ENCODE assay signal across 32 mouse cellular contexts in the genomic region with DNA sequence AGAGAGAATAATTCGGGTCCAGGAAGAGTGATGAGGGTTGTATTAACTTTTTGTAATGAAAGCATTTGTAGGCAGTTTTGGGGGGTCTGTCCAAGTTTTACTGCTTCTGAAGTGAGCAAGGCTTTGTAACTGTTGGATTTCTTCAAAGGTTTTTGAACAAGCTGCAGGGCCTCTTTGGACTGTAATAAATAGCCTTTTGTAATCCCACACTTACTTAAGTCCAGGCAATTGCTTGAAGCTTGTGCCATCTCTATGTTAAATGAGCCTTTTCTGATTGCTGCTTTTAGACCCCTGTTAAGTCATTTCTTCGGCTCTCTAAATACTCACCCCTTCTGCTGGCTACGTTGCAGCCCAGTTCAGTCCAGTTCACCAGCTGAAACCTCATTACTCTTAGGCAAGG.
DNase-seq lines count a peak whose midpoint lies in the region; ATAC-seq and TF ChIP-seq lines count a peak whose summit lies in the region.
"Had no signal": no experiment of that assay in that cellular context is flagged by ENCODE, and none has a peak within 500 bp of the region (broad histone marks: within the 10 kb centered on the region; RNA-seq: fewer than 3 reads in every experiment).

No protein-coding gene starts in this region.

- H3K27me3 ChIP-seq in kidney, postnatal 0 days (ENCODE audit: insufficient read depth, low read length), result no peaks in the 10 kb centered on the region
- H3K27me3 ChIP-seq in midbrain, embryonic 14.5 days (ENCODE audit: control insufficient read depth, insufficient read depth, low read length), result no peaks in the 10 kb centered on the region
- no peaks in the 10 kb centered on the region for H3K27me3 ChIP-seq in midbrain, embryonic 10.5 days (ENCODE audit: low read depth, poor library complexity, severe bottlenecking)
- H3K27me3 ChIP-seq in hindbrain, embryonic 10.5 days (ENCODE audit: insufficient read depth, poor library complexity, severe bottlenecking), result no peaks in the 10 kb centered on the region
- H3K27me3 ChIP-seq: CH12.LX; forebrain, embryonic 13.5 days; heart, embryonic 12.5 days; heart, embryonic 15.5 days had no signal

- no peaks in the 10 kb centered on the region for H3K4me1 ChIP-seq in kidney, postnatal 0 days (replicated peaks; ENCODE audit: insufficient read depth, low read length)
- no peaks in the 10 kb centered on the region for H3K4me1 ChIP-seq in midbrain, embryonic 14.5 days (ENCODE audit: control insufficient read depth, insufficient read depth, low read length)
- H3K4me1 ChIP-seq in midbrain, embryonic 10.5 days, result no peaks in the 10 kb centered on the region
- H3K4me1 ChIP-seq in hindbrain, embryonic 10.5 days (replicated peaks), result no peaks in the 10 kb centered on the region
- H3K4me1 ChIP-seq: heart, embryonic 12.5 days; heart, embryonic 15.5 days had no signal

- H3K36me3 ChIP-seq in kidney, postnatal 0 days (ENCODE audit: insufficient read depth, low read length), result no peaks in the 10 kb centered on the region
- H3K36me3 ChIP-seq in midbrain, embryonic 14.5 days (ENCODE audit: control insufficient read depth, insufficient read depth, low read length), result no peaks in the 10 kb centered on the region
- H3K36me3 ChIP-seq in midbrain, embryonic 10.5 days, result no peaks in the 10 kb centered on the region
- H3K36me3 ChIP-seq in hindbrain, embryonic 10.5 days, result no peaks in the 10 kb centered on the region
- H3K36me3 ChIP-seq: embryonic facial prominence, embryonic 13.5 days; G1E; heart, embryonic 12.5 days; heart, embryonic 15.5 days had no signal

- TF ChIP-seq CTCF in kidney, postnatal 0 days (IDR thresholded peaks at IDR 0.05; ENCODE audit: low read depth), result no peak

- H3K4me3 ChIP-seq in kidney, postnatal 0 days (replicated peaks; ENCODE audit: low read depth, low read length), result no peak overlapping the region
- H3K4me3 ChIP-seq in midbrain, embryonic 14.5 days (replicated peaks; ENCODE audit: low read depth, low read length), result no peak overlapping the region
- H3K4me3 ChIP-seq in midbrain, embryonic 10.5 days, result no peak overlapping the region
- no peak overlapping the region for H3K4me3 ChIP-seq in hindbrain, embryonic 10.5 days
- H3K4me3 ChIP-seq: embryonic facial prominence, embryonic 13.5 days; erythroblast, embryonic 14.5 days; forebrain, embryonic 13.5 days; heart, embryonic 12.5 days; heart, embryonic 15.5 days had no signal

- H3K9me3 ChIP-seq in kidney, postnatal 0 days (replicated peaks; ENCODE audit: low read length), result no peaks in the 10 kb centered on the region
- H3K9me3 ChIP-seq in midbrain, embryonic 14.5 days (ENCODE audit: control insufficient read depth, low read length), result no peaks in the 10 kb centered on the region
- no peaks in the 10 kb centered on the region for H3K9me3 ChIP-seq in midbrain, embryonic 10.5 days (replicated peaks)
- H3K9me3 ChIP-seq in hindbrain, embryonic 10.5 days, result no peaks in the 10 kb centered on the region
- H3K9me3 ChIP-seq: embryonic facial prominence, embryonic 13.5 days; forebrain, embryonic 13.5 days; heart, embryonic 12.5 days; heart, embryonic 15.5 days had no signal

- no peak for ATAC-seq in kidney, postnatal 0 days (replicated peaks; ENCODE audit: low FRiP score, low read depth)
- ATAC-seq in midbrain, embryonic 14.5 days (ENCODE audit: low FRiP score, low TSS enrichment), result no peak
- ATAC-seq: forebrain, embryonic 13.5 days; forebrain, postnatal 0 days; hindbrain, postnatal 0 days; inflammation-experienced regulatory T-cells, adult 6 months; intestine, embryonic 16.5 days; Patski had no signal

- no peak overlapping the region for H3K27ac ChIP-seq in kidney, postnatal 0 days
- H3K27ac ChIP-seq in midbrain, embryonic 14.5 days (replicated peaks; ENCODE audit: low read depth, low read length), result no peak overlapping the region
- H3K27ac ChIP-seq in midbrain, embryonic 10.5 days (replicated peaks), result no peak overlapping the region
- no peak overlapping the region for H3K27ac ChIP-seq in hindbrain, embryonic 10.5 days
- H3K27ac ChIP-seq: embryonic facial prominence, embryonic 13.5 days; forebrain, embryonic 13.5 days; heart, embryonic 15.5 days; hindbrain, embryonic 14.5 days; hindbrain, postnatal 0 days had no signal

- no peak overlapping the region for H3K9ac ChIP-seq in kidney, postnatal 0 days (ENCODE audit: low read depth, low read length)
- H3K9ac ChIP-seq in midbrain, embryonic 14.5 days (replicated peaks; ENCODE audit: low read length), result no peak overlapping the region
- H3K9ac ChIP-seq: embryonic facial prominence, embryonic 13.5 days; forebrain, embryonic 13.5 days; forebrain, postnatal 0 days; heart, embryonic 12.5 days; heart, embryonic 15.5 days; hindbrain, embryonic 14.5 days had no signal

- peak; percentile 37 for DNase-seq in embryo, embryonic 11 days
- DNase-seq in embryo, embryonic 10 days (ENCODE audit: low spot score), result no peak
- peak; percentile 26 for DNase-seq in kidney, postnatal 0 days (ENCODE audit: low spot score)
- no peak for DNase-seq in kidney, adult 18-20 months
- peak; percentile 12 for DNase-seq in midbrain, embryonic 14.5 days
- no peak for DNase-seq in midbrain, embryonic 10.5 days (ENCODE audit: low spot score)
- DNase-seq in forelimb bud, embryonic 11.5 days (ENCODE audit: low read depth, low spot score), result peak; percentile 48
- no peak for DNase-seq in hindbrain, embryonic 10.5 days (ENCODE audit: low spot score)
- DNase-seq: adrenal gland, postnatal 10 days; adrenal gland, postnatal 36 days; B cell, adult 2 months; cerebellum, adult 11 months; cerebellum, adult 2 months; cerebellum, postnatal 10 days; cerebellum, postnatal 36 days; forebrain, postnatal 0 days; gastrocnemius, postnatal 25 days; heart, adult 18-20 months; heart, postnatal 10 days; heart, postnatal 36 days had no signal

- 24% methylated on average over 3 of the region's 3 CpGs for WGBS in kidney, postnatal 0 days
- WGBS in midbrain, embryonic 14.5 days, result 56% methylated on average over 3 of the region's 3 CpGs
- whole genome bisulfite sequencing in midbrain, embryonic 10.5 days, result 58% methylated on average over 3 of the region's 3 CpGs
- WGBS in hindbrain, embryonic 10.5 days, result 70% methylated on average over 3 of the region's 3 CpGs

- no peak overlapping the region for H3K4me2 ChIP-seq in kidney, postnatal 0 days (ENCODE audit: low read length)
- H3K4me2 ChIP-seq in midbrain, embryonic 14.5 days (ENCODE audit: low read length), result no peak overlapping the region
- H3K4me2 ChIP-seq: embryonic facial prominence, embryonic 13.5 days; forebrain, embryonic 13.5 days; heart, embryonic 12.5 days; heart, embryonic 15.5 days; hindbrain, embryonic 14.5 days had no signal

Comparison
In these comparisons a context has a peak if more than half of its experiments do, and no peak if none do; other contexts are left out.
1. DNase-seq: peak in embryo, embryonic 11 days (single experiment), kidney, postnatal 0 days (single experiment), midbrain, embryonic 14.5 days (single experiment) and forelimb bud, embryonic 11.5 days (single experiment); none in embryo, embryonic 10 days (single experiment), kidney, adult 18-20 months (single experiment), midbrain, embryonic 10.5 days (single experiment) and hindbrain, embryonic 10.5 days (single experiment).